Mouse (Mus musculus) ovary, adult 18-20 months (tissue): ENCODE measurements around the gene Pradc1.

Experiments
- DNase-seq: peaks from one replicate; pipeline ENCODE4 v3.0.0; 2022; ENCODE audit warnings: low spot score, mixed read lengths

The Pradc1 gene

GRCm38 (mm10) chr6:85451664-85452410 is at the start of gene Pradc1:
Gene Pradc1 (minus strand): TSS chr6:85451970.
- peak; percentile 98 for DNase-seq

DNA sequence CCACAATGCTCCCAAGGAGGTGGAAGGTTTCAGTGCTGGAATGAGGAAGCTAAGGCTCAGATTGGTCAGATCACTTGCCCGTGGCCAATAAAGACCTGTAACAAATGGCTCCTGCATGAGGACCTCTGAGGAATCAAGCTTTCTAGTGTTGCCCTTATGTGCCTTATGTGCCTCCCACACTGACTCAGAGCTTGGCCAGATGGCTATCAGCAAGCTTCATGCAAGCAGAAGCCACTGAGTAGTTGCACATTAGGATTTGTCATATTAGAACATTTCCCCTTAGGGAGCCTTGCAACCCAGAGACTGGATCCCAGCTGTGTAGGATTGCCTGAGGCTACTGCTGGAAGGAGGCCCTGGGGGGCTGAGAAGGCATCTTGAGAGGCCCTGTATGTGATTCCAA is 48.6 kb upstream of the Pradc1 start:
- DNase-seq, result no peak

DNA sequence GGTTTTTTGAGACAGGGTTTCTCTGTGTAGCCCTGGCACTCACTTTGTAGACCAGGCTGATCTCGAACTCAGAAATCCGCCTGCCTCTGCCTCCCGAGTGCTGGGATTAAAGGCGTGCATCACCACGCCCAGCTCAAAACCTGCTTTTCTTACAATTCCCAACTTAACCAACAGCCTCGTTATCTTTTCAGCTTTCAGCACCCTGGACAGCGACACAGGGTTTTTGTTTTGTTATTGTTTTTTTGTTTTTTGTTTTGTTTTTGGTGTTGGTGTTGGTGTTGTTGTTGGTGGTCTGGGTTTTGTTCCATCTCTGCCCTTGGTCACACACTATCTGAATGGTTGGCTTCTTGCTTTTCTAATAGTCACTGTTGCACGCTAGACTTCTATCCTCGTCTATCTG is 46.4 kb upstream of the Pradc1 start:
- no peak for DNase-seq

DNA sequence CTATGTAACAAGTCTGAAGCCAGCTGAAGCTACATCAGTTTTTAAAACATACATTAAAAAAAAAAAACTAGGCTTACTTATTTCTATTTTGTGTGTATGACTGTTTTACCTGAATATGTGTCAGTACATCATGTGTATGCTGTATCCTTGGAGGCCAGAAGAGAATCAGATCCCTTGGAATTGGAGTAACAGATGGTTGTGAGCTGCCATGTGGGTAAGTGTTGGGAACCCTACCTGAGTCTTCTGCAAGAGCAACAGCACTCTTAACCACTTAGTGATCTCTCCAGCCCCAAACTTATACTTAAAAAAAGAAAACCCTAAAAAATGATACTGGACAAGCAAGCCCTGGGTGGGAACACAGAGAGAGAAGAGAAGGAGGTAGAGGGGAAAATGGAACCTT is 45.2 kb upstream of the Pradc1 start:
- no peak for DNase-seq

DNA sequence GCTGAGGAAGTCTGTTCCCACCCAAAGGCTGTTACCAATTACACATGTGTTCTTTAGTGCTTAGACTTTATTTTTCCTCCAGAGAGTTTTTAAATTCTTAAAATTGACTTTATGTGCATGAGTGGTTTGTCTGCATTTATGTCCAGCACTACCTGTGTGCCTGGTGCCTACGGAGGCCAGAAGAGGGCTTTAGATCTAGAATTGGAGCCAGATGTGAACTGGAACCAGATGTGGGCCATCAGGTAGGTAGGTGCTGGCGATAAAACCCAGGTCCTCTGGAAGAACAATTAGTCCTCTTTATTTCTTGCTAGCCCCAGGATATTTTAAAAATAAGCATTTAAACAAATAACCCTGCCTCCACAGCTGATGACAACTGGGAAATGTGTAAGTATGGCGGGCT is 39.8 kb upstream of the Pradc1 start:
- DNase-seq, result no peak

DNA sequence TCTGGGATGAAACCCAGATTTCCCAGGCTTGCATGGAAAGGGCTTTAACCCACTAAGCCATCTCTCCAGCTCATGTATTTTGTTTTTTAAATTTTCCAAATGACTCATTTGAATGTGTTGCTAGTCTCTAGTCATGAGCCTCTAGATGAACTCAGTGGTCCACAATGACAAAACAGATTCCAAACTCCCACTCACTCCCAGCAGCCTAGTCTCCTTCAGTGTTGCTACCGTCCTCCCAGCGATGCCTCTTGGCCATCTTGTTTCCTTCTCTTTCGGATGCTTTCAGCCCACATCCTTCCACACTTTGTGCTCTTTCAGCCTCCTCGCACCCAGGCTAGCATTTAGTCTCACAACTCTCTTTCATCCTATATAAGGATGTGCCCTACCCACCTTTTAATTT is 38.5 kb upstream of the Pradc1 start:
- DNase-seq, result no peak

DNA sequence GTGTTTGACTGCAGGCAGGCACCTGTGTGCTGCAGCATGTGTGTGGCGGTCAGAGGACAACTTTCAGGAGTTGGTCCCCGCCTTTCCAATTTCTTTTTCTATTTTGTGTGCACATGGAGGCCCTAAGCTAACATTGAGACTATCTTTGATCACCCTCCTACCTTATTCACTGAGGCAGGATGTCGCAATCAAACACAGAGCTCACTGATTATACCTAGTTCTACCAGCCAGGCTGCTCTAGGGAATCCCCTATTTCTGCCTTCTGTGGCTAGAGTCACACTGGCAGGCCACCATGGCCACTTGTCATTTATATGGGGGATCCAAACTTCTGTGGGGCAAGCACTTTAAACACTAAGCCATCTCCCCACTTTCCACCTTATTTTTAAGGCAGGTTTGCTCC is 37.9 kb upstream of the Pradc1 start:
- no peak for DNase-seq

- no peak for DNase-seq
Measured at GRCm38 (mm10) chr6:85488510-85488909, 36.7 kb upstream of the Pradc1 start.

DNA sequence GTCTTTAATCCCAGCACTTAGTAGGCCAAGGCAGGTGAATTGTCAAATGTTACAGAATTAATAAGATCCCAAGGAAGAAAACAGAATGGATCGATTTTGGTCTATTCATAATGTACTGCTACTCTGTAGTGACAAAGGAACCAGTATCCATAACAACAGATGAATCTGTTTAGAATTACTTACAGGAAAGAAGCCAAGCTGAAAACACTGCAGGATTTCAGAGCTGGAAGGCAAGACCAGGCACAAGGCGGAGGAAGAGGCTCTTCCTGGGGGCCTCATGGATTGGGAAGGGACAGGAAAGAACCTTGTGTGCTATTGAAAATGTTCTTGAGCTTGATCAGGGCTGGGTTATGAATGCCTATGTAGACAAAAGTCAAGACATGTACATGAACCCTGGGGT is 34.0 kb upstream of the Pradc1 start:
- no peak for DNase-seq

DNA sequence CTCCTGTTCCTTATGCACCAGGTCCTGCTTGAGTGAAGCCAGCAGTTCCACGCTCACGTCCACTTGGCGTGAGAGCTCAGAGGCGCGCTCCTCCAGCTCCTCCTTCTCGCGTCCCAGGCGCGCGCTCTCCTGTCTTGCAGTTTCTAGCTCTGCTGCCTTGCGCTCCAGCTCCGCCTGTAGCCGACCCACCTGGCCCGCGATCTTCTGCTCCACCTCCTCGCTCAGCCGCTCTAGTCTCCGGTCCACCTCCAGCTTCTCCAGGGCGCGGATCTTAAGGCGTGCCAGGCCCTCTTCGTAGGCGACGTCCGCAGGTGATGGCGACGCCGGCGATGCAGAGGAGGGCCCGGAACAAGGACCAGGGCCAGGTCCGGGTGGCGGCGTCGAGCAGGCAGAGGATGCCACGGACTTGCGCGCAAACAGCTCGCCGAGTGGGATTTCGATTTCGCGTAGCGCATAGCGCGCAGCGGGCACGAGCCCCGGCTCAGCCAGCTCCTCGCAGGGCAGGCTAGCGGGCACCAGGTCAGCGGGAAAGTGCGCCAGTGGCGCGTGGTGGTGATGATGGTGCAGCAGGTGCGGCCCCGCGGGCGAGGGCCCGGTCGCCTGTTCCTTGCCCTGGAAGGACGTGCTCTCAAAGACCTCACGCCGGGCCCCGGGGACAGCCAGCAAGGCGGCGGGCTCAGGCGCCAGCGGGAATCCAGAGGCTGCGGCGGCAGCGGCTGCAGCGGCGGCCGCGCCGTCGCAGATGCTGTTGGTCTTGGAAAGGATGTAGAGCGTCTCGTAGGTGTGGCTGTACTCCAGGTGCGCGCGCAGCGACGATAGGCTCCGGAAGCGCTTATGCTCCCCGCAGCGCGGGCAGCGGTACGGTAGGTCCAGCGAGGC is 32.3 kb upstream of the Pradc1 start:
- DNase-seq, result no peak

DNA sequence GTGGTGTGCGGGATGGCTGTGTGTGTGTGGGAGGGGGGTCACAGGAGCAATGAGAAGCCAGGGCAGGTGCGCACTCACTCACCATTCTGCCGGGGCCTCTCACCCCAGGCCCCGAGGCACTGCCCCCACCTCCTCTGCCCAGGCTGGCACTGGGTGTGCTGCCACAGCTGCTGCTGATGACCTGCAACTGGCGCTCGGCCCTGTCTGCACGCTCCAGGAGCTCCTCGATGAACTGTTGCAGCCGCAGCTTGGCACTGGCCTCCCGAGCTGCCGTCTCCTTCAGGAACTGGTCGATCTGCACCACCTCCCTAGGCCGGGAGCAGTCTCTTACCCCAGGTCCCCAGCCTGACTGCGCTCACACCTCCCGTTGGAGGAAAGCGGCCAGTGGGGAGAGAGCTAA is 28.9 kb upstream of the Pradc1 start:
- DNase-seq, result no peak

DNA sequence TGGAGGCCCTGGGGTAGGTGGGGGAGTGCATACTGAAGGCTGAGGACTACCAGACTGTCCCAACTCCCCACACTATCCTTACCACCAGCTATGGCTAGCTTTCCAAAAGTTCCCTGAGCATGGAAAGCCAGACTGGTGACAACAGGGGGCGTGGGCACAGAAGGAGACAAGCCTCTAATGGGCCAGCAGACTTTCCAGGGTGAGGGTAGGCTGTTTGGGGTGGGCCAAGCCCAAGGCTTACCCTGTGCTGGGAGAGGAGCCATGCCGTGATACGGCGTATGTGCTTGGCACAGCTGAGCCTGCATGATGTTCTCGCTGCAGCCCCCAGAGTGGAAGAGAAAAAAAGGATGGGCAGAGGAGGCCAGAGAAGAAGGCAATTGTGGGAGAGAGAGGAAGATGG is 28.2 kb upstream of the Pradc1 start:
- DNase-seq, result no peak

DNA sequence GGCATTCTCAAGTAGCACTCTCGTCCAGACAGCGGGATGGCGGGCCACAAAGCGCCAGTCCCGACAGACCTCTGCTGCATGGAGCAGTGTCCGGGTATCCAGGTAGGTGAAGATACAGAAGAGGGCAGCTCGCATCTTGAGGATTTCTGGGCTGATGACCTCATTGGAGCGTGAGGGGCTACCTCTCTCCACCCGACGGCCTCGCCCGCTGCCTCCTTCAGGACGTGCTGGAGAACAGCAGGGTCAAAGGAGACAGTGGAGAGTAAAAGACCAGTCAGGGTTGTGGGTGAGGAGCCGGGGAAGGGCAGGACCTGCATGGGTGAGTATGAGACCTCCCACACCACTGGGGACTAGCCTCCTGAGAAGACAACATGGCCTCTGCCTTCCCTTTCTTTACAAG is 26.6 kb upstream of the Pradc1 start:
- no peak for DNase-seq

GRCm38 (mm10) chr6:85477366-85477917 is 25.7 kb upstream of the Pradc1 start:
- no peak for DNase-seq

GRCm38 (mm10) chr6:85475581-85475980 is 23.8 kb upstream of the Pradc1 start:
- no peak for DNase-seq

- no peak for DNase-seq
Measured at GRCm38 (mm10) chr6:85472542-85472941, 20.8 kb upstream of the Pradc1 start.

GRCm38 (mm10) chr6:85471962-85472361 is 20.2 kb upstream of the Pradc1 start:
- no peak for DNase-seq

DNA sequence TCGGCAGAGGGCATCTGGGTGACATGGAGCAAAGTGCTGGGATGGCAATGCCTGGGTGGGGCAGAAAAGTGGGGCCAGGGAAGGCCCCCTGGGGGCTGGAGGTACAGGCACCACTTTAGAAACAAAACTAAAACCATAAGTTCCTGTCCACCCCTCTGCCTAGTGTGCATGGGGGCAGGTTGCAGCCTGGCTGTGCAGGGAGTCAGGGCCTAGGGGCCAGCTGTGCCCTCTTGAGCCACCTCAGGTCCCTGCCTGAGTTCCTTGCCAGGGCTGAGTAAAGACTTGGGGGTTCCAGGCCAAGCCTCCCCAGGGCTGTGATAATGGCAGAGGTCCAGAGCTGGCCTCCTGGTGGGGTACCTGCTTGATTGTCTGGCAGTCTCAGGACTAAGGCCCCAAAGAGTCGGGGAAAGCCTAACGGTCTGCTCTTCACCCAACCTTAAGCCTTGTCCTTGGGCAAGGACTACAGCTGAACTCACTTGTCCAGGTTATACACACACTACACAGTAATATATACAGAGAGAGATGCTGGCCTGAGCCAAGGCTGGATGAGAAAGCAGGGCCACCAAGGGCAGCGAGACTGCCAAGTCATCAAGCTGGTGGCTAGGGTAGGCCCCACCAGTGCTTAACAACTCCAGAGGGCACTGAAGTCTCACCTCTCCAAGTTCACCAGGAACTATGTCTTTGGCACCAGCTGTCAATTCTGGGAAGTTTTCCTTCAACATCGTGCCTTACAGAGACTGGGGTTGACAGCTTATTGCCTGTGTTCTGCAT is 18.1 kb upstream of the Pradc1 start:
- no peak for DNase-seq

DNA sequence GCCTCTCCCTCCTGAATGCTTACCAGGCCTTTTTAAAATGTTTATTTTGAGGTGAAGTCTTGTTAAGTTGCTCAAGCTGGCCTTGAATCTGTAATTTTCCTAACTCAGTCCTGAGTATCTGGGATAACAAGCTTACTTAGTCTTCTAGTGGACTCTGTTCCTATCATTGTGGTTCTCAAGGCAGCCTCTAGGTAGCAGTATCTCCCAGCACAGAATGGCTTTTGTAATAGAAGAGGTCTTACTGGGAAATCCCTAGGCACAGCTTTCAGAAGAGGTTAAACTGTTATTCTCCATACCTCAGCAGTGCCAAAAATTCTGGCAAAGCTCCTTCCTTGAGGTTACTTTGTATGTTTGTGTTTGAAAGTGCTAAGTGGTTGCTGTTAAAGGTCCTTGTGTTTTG is 13.6 kb upstream of the Pradc1 start:
- DNase-seq, result no peak

- no peak for DNase-seq
Measured at GRCm38 (mm10) chr6:85459621-85460020, 7.9 kb upstream of the Pradc1 start.

DNA sequence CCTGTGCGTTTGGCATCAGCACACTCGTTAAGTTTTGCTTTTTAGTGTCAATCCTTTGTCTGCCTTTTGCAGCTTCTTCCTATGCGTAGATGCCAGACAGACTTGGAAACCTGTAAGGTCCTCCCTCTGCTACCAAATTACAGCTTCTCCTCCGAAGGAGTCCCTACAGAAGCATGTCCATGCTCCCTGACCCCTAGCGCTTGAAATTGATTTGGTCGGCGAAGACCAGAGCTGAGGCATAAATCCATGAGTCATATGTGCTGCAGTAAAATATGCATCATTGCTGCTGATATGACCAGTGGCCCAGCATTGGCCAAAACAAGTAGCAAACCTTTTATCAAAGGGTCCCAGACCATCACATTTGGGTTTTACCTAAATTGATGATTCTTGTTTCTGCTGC is 1.0 kb upstream of the Pradc1 start:
- DNase-seq, result no peak

DNA sequence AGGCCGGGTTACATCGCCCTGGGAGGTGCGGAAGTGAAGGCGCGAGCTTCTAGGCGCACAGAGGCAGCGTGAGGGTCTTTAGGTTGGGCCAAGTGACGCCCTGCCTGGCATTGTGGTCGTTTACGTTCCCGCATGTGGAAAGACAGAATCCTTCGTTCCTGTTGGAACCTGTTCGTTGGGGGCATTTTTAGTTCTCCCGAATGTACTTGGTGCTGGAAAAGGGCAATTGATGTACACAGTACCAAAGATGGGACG is 568 bp upstream of the Pradc1 start:
- no peak for DNase-seq
